Mouse (Mus musculus) gastrocnemius, adult 18-20 months (tissue): ENCODE measurements around the gene Il10rb. TPM values are rescaled to one million over a fixed set of nuclear protein-coding genes. Genes with fewer than 3 reads are reported as not detected.

Experiments
- total RNA-seq, 2 experiments: library from RNA; stranded (reverse); gene quantifications; 2 replicates each; pipeline ENCODE4 v1.2.3; 2021

Il10rb gene
- total RNA-seq, 2 experiments from 2014 or later, result 4.2 to 6.6 TPM

Other genes with a start within 250 kb of the Il10rb start
- gene Olig2, start 180.7 kb upstream of the Il10rb start, total RNA-seq, result not detected
- not detected for gene Olig1, start 136.4 kb upstream of the Il10rb start, total RNA-seq
- 1 to 10 TPM; 4.7 to 6.0 TPM for gene Ifnar2, start 33.4 kb upstream of the Il10rb start, total RNA-seq
- gene Gm21970, start 14.4 kb upstream of the Il10rb start, total RNA-seq, result not detected
- gene Ifnar1, start 79.1 kb downstream of the Il10rb start, total RNA-seq, result 10 to 100 TPM in 1 of 2 experiments, 1 to 10 TPM in 1; 9.8 to 12.2 TPM
- 10 to 100 TPM; 52.7 to 61.5 TPM for gene Ifngr2, start 140.9 kb downstream of the Il10rb start, total RNA-seq
- gene Tmem50b, start 191.6 kb downstream of the Il10rb start, total RNA-seq, result 10 to 100 TPM; 13.1 to 15.1 TPM
- gene Dnajc28, start 212.9 kb downstream of the Il10rb start, total RNA-seq, result 10 to 100 TPM; 19.8 to 20.5 TPM
- gene Gart, start 240.8 kb downstream of the Il10rb start, total RNA-seq, result 10 to 100 TPM; 60.8 to 64.6 TPM
- 10 to 100 TPM; 92.4 to 97.4 TPM for gene Son, start 241.3 kb downstream of the Il10rb start, total RNA-seq